Mouse (Mus musculus) layer of hippocampus, postnatal 14 days (tissue): Measurements from ENCODE around the gene Sele. TPM values are rescaled to one million over a fixed set of nuclear protein-coding genes. Genes with fewer than 3 reads are reported as not detected.
"Not testable (repeated sequence)": the region's sequence is repeated elsewhere in the genome, so short reads cannot be mapped to it uniquely, and the experiment has no call there.

ENCODE experiments used
- DNase-seq, 2 experiments: peaks; one replicate each; pipeline ENCODE4 v3.0.0; 2021 to 2022; ENCODE audit warnings: low spot score in 2 of 2, mixed read lengths in 1 of 2
- long read RNA-seq, 2 experiments: library from polyadenylated mRNA; stranded (forward); transcript quantifications; one replicate each; pipeline ENCODE4 v2.0.0; 2021
- total RNA-seq, 2 experiments: library from RNA; stranded (reverse); gene quantifications; 2 replicates each; pipeline ENCODE4 v1.2.3; 2021

Gene Sele
- under 1 TPM in 1 of 2 experiments, not detected in 1; 0.12 TPM for total RNA-seq
- long read RNA-seq, experiment 1 = 0 reads
- long read RNA-seq, experiment 2 = 0 reads

GRCm38 (mm10) chr1:164047934-164048333 lies at the start of gene Sele:
Sele (plus strand) TSS chr1:164048234.
- no peak for DNase-seq

- DNase-seq = no peak
These were observed 46.1 kb upstream of the Sele start for GRCm38 (mm10) chr1:164001831-164002452.

DNA sequence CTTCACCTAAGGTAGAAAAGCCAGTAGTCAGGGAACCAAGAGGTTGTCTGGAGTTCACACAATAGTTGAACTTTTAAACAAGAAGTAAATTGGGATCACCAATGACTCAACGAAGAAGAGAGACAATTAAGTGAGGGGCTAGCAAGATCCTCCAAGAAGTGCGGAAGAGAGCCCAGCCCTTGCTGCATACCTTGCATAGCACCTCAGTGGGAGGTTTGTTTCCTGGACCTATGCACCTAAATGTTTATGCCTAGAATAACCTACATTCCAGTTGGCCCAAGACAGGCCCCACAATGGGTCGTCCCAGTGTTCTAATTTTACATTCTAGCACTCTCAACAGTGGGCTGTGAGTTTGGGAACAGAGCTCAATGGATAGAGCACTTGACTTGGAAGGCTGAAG lies 43.7 kb upstream of the Sele start:
- DNase-seq = no peak

DNA sequence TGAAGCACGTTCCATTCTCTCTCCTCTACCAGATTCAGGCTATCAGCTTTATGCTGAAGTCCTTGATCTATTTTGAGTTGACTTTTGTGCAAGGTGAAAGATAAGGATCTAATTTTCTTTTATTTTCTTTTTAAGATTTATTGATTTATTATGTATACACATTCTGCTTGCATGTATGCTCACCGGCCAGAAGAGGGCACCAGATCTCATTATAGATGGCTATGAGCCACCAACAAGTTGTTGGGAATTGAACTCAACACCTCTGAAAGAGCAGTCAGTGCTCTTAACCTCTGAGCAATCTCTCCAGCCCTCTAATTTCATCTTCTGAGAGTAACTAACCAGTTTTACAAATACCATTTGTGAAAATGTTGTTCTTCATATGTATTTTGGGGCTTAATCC lies 38.8 kb upstream of the Sele start:
- peak in 1 of 2 experiments; percentile 6 for DNase-seq

DNA sequence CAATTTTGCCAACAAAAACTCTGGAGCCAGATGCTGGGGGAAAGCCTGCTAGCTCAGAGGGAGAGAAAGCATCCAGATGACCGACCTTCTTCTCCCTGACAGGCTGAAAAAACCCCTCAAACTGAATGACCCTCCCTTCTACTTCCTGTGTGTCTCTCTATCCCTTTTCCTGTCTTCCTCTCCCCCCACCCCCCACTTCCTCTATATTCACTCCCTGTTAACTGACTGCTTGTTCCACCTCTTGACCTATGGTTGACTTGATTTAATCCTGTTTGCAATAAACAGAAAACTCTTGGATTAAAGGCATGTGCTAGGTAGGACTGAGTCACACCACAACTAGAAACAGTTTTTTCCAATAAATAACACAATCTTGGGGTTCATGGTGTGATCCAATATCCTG lies 33.4 kb upstream of the Sele start:
- DNase-seq = no peak

GRCm38 (mm10) chr1:164018221-164018896 lies 29.7 kb upstream of the Sele start:
- no peak for DNase-seq

- no peak for DNase-seq
These were observed 28.2 kb upstream of the Sele start for GRCm38 (mm10) chr1:164019789-164020188.

DNA sequence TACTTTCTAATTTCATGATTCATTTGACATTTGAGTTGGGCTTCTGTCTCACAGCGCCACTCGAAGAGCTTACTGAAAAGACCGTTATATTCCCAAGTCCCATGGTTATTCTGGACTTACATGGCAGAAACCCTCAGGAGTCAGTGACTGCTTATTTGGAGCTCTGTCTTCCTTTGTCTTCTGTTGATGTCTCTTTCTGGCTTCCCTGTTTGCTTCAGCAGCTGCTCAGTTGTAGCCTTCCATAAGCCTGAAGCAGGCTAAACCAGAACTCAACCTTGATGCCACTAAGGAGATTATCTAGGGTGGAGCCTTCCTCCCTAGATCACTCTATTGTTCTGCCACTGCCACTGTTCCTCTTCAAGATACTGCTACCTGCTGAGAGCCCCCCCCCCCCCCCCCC lies 27.3 kb upstream of the Sele start:
- not testable (repeated sequence) for DNase-seq

- not testable (repeated sequence) for DNase-seq
These were observed 25.9 kb upstream of the Sele start for GRCm38 (mm10) chr1:164022106-164022505.

DNA sequence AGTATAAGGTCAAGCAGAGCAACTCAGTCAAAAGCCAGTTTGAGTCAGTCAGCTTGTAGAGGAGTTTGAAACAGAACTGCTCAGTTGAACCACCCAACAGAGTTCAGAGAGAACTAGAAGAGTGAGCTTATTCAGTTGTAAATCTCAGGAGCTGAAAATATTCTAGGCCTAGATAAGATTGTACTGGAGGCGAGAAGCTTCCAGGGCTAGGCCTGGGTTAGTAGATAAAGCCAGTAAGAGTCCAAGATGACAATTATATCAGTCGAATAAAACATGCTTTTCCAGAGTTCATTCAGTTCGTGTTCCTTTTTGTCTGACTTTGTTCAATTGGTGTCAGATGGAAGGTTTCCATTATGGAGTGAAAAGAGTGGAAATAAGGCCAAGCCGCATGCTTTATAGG lies 22.3 kb upstream of the Sele start:
- DNase-seq = no peak

DNA sequence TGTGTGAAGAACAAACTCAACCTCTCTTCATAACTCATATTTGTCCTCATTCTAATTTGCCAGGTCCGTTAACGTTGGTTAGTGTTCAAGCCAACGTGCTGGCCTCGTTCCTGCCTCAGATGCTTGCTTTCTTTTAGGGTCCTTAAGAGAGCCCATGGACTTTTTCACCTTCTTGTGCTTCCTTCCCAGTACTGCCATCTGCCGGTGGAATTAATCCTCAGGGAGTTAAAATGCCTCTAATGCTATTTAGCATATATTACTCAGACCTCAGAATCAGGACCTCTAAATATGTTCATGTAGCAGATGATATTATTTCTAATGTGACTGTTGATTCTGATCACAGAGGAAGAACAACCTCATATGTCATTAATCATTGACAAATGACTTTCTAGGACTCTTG lies 20.6 kb upstream of the Sele start:
- DNase-seq = no peak

DNA sequence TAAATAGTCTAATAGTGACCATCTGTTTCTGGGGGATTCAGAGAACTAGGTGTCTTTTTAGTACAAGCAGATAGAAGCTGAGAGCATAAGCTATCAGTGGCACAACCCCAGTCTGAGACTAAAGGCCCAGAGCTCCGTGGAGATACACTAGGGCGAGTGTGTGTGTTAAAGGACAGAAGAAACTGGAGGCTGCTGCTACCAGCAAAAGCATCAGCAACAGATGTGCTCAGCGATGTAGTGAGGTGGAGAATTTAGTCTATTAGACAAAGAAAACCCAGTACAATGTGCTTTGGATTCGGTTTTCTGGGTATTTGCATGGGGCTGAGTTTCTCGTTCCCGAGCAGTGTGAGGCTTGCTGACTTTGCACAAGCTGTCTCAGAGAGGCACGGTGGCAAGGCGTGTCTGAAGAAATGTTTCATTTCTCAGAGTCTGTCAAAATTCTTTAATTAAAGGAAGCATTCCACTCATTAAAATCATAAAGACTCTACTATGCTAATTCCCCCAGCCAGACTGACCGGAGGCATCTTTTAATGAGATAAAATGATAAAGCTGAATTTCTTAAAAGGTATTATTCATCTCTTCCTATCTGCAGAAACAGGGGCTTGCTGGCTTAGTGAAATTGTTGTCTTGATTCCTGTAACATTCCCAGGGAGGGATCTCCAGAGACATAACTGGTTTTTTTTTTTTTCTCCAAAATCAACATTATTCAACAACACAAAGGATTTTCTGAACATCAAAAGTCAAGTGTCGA lies 7.5 kb upstream of the Sele start:
- DNase-seq = no peak

- no peak for DNase-seq
These were observed 4.5 kb upstream of the Sele start for GRCm38 (mm10) chr1:164043549-164043948.

DNA sequence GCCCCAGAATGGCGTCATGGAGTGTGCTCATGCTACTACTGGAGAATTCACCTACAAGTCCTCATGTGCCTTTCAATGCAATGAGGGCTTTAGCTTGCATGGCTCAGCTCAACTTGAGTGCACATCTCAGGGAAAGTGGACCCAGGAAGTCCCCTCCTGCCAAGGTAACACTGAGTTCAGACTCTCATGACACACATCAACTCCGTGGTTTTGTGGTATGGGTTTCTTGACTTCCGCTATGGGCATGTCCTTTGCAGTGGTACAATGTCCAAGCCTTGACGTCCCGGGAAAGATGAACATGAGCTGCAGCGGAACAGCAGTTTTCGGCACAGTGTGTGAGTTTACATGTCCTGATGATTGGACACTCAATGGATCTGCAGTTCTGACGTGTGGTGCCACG lies 5.5 kb downstream of the Sele start:
- no peak for DNase-seq

GRCm38 (mm10) chr1:164054800-164055199 lies 6.8 kb downstream of the Sele start:
- no peak for DNase-seq

DNA sequence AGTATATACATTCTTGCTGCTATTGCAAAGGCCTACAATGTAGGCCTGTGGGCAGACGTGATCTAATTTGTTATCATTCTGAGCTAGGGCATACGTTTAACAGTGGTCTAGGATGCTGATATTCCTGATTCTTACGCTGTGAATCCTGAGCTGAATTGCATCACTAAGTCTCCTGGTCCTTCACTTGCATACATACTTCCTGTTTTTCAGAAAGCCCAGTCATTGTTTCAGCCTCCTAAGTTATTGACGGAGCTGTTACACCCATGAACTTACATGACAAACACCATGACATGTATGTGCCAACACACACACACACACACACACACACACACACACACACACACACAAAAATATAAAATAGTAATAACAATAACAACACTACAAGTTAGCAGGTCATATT lies 12.0 kb downstream of the Sele start:
- DNase-seq = no peak

DNA sequence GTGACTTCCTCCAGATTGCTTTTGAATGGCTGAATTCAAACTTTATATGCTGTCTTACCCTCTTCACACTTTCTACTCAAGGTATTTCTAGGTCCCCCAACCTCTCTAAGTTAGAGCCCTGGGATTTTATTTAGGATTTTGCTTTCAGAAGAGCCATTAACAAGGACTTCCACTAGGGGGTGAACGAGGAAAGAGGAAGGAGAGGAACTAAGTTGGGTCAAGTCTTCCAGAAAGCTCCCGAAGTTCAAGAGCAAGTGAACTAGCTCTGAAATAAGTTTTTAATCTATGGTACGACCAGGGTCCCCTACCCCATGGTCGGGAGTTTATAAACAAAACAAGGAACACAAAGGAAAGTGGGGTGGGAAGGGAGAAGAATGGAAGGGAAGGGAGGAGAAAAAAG lies 13.2 kb downstream of the Sele start:
- DNase-seq = peak in 1 of 2 experiments; percentile 7

DNA sequence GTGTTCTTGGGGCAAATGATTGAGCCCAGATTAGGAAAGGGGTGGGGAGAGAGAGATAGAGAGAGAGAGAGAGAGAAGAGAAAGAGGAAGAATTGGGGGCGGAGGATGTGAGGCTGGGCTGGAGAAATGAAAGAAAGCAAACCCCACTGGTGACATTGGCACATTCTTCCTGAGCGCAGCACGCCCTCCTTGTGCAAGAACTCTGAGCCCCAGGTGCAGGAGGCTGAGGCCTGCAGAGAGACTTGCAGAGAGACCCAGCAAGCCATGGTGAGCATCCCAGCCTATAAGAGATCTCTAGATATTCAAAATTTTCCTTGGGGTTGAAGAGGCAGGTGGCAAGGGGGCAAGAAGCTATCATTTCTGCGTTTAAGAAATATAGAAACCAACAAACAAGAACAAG lies 13.9 kb downstream of the Sele start, which contains the start of gene Sell:
Gene Sell (plus strand): TSS at position 58 of the 400 bp plus-strand sequence.
- DNase-seq = no peak

DNA sequence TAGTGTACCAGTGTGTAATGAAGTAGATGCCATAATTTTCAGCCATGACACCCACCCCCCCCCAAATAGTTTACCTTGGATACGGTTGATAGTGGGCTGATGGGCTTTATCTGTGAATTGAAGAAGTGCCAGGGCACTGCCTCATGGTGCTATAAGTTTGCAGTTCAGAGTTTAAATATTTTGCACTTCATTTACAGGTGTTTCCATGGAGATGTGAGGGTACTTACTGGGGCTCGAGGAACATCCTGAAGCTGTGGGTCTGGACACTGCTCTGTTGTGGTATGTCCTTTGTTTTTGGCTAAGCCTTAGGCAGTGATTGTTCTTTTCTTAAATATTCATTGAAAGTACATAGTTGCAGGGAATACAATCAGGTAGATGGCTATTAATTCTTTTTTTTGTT lies 14.8 kb downstream of the Sele start:
- no peak for DNase-seq

DNA sequence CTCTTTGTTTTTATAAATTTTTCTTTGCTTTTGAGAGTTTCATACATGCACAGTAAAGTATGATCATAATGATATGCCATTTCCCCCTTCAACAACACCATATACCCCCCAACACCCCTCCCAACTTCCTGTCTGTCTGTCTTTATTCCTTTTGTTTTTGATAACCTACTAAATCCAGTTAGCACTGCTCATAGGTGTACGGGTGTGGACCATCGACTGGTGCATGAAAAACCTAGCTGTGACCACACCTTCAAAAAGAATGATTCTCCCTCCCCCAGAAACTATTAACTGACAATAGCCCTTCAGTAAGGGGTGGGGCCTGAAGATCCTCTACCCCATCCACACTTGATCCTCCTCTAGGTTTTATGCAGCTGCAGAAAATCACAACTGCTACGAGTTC lies 15.7 kb downstream of the Sele start:
- DNase-seq = no peak

DNA sequence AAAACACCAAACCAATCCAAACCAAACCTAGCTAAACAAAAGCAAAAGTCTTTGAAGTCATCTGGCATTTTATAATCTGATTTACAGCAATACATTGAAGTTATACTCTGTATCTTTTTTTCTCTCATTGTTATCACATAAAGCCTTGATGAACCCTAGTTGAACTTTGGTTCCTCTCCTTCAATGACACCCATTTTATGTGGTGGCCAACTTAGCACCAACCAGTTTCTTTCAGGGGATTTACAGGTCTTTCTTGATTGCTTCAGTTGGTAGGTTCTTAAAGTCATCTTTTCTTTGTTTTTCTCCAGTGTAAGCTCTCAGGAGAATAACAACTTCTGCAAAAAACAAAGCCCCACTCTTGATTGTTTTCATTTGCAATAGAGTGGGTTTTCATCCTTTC lies 21.2 kb downstream of the Sele start:
- DNase-seq = no peak

GRCm38 (mm10) chr1:164070461-164070860 lies 22.4 kb downstream of the Sele start:
- no peak for DNase-seq
